Mouse (Mus musculus) heart, postnatal 0 days (tissue): ENCODE data around the gene Mboat7.

Experiments
- CTCF ChIP-seq: IDR thresholded peaks from 2 replicates; pipeline ENCODE4 v1.5.1; 2016; ENCODE audit warnings: antibody characterized with exemption, control low read depth, low read depth
- EP300 ChIP-seq: IDR thresholded peaks from 2 replicates; pipeline ENCODE4 v1.6.1; 2016; ENCODE audit warnings: antibody characterized with exemption, low read depth

GRCm38 (mm10) chr7:3644348-3644671 is 49.0 kb downstream of the Mboat7 start:
- TF ChIP-seq CTCF (no peak), EP300 (no peak)
